Mouse (Mus musculus) ZHBTc4 (cell line): ENCODE measurements around the gene Cnn3.
A peak's percentile ranks its signal among the peaks of the same experiment; 100 is the strongest.

Experiments used
- DNase-seq: peaks from one replicate; pipeline ENCODE4 v3.0.0-alpha.2; 2011; ENCODE audit warnings: low read depth, low spot score

Cnn3 gene

GRCm38 (mm10) chr3:121489462-121490118 lies 63.3 kb downstream of the Cnn3 start:
- DNase-seq: no peak

- no peak for DNase-seq
Measured at GRCm38 (mm10) chr3:121490941-121491340, 64.6 kb downstream of the Cnn3 start.

GRCm38 (mm10) chr3:121492026-121492425 lies 65.7 kb downstream of the Cnn3 start:
- DNase-seq: no peak

GRCm38 (mm10) chr3:121493997-121494421 lies 67.7 kb downstream of the Cnn3 start:
- no peak for DNase-seq

- DNase-seq: peak; percentile 86
Measured at GRCm38 (mm10) chr3:121500225-121500624, 73.9 kb downstream of the Cnn3 start.

GRCm38 (mm10) chr3:121500734-121501133 lies 74.4 kb downstream of the Cnn3 start:
- DNase-seq: no peak

GRCm38 (mm10) chr3:121504927-121505487 lies 78.7 kb downstream of the Cnn3 start:
- DNase-seq: no peak

GRCm38 (mm10) chr3:121506175-121506574 lies 79.9 kb downstream of the Cnn3 start:
- no peak for DNase-seq

GRCm38 (mm10) chr3:121506756-121507155 lies 80.5 kb downstream of the Cnn3 start:
- DNase-seq: peak; percentile 46

GRCm38 (mm10) chr3:121507678-121508077 lies 81.4 kb downstream of the Cnn3 start:
- no peak for DNase-seq
